Mouse (Mus musculus) leukemia stem cell, adult 10-12 weeks (primary cell): ENCODE measurements around the gene Deaf1. TPM values are rescaled to one million over a fixed set of nuclear protein-coding genes. Genes with fewer than 3 reads are reported as not detected.

Experiments used
- polyA plus RNA-seq: library from polyadenylated mRNA; stranded (reverse); fragments of >175 nt; gene quantifications from 2 replicates; pipeline ENCODE4 v1.2.3, GENCODE M21; 2012; ENCODE audit warnings: low replicate concordance

The Deaf1 gene
- 29.1 and 106 TPM in 2 replicates for polyA plus RNA-seq

DNA sequence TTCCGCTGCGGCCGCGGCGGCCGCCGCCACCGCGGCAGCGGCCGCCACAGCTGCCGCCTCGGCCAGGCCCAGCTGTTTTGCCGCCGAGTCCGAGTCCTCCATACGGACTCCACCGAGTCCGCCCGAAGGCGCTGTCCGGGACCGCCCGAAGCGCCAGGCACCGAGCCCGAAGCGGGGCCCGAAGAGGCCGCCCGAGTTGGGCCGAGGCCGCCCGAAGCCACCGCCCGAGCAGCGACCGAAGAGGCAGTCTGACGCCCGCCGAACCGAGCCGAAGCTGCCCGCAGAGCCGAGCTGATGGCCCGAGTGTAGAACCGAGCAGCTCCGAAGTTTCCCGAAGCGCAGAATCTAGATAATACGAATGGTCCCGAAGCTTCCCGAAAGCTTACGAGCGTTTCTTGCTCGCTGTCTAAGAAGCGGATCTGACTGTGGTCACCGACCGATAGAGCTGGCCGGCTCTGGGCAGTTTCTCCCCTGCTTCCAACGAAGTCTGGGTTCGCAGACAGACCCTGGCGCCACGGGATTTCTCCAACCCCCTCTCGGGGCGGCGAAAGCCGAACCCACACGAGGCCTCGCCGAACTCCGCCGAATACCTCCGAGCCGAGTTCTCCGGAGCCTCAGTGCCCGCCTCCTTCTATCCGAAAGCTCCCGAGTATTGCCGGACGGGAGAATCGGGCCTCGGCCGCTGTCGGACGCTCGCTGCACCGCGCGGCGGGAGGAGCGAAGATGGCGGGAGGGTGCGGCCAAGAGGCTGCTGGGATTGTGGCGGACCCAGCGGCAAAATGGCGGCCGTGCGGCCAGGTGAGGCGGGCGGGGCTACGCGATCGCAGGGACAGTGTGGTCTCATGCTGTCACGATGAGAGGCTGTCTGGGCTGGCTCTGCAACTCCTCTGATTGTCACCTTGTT is at the start of gene Deaf1, which contains the start of gene Tmem80:
Deaf1 (minus strand) TSS at position 222 of the 904 bp plus-strand sequence.
Tmem80 (plus strand) TSS at position 271 of the 904 bp plus-strand sequence.

DNA sequence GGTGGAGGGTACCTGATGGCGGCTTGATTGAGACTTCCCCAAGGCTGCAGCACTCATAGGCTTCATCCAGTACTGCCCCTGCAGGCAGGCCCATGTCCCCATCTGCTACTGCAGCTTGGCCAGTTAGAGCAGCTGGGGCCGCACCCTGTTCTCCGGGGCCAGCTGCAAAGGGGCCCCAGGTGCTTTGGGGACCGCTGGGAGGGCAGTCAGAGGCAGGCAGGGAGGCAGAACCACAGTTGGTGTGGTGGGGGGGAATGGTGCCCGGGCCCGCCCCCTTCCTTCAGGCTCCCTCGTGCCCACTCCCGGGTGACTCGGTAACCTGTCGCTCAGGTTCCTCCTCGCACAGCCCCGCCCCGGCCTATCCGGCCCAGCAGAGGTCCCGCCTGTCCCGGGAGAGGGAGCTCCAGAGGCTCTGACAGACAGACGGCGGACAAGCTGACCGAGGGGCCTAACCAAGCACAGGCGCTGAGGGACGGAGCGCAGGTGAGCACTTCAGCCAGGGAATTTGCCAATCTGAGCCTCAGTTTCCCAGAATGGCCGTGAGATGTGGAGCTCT is 11.2 kb upstream of the Deaf1 start, which contains the start of gene Eps8l2:
Eps8l2 (plus strand) TSS at position 305 of the 556 bp plus-strand sequence.

DNA sequence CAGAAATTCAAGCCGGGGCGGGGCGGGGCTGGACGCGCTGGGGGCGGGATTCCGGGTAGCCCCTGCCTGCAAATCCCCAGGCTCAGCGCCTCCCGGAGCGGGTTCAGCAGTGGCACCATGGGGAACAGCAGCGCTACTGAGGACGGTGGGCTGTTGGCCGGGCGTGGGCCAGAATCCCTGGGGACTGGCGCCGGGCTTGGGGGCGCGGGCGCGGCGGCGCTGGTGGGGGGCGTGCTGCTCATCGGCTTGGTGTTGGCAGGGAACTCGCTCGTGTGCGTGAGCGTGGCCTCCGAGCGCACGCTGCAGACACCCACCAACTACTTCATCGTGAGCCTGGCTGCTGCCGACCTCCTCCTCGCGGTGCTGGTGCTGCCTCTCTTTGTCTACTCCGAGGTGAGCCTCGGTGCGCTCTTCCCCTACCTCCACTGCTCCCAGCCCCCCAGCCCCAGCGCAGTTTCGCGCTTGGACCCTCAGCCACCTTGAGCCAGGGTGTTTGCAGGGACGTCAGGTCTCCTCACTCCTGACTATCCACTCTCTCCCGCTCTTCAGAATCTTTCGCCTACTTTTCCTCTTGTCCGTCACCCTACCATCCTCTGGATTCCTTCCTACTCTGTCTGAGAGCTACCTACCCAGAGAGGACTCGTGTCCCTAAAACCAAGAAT is 35.4 kb downstream of the Deaf1 start, which contains the start of gene Drd4:
Drd4 (plus strand) TSS at position 86 of the 662 bp plus-strand sequence.

DNA sequence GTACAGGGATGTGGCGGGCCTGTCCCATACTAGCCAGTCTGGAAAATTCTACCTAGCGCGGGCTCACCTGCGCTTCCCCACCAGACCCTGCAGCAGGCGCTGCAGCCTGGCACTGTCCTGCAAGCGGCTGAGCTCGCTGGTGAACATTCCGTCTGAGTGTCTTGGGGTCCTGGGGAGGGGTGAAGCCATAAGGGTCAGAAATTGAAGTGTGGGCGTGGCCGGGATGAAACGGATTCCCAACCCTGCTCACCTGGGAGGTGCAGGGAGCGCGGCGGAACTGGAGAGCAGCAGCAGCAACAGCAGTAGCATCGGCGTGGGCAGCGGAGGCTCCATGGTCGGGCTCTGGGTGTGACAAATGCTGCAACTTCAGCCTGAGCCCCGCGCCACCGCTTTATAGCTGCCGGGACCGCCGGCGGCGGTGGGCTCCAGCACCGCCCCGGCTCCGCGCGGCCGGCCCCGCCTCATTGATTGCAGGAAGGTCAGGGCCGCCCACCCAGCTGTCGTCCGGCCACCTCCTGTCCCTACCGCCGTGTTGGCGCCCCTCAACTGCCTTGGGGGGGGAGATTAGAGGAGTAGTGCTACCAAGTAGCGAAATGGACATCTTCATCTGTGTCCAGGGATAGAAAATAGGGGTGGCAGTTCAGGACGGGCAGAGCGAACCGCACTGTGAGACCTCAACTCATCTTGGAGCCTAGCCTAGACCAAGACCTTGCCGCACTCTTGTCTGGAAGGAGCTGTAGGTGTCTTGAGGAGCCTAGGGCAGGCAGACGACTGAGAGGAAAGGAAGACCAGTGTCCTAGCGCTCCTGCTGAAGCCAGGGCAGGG is 48.5 kb downstream of the Deaf1 start, which contains the start of gene Sct:
Sct (minus strand) TSS at position 368 of the 825 bp plus-strand sequence.

GRCm38 (mm10) chr7:141276546-141276945 is 50.9 kb downstream of the Deaf1 start, which contains the start of gene Cdhr5:
Gene Cdhr5 (minus strand): TSS chr7:141276786.

GRCm38 (mm10) chr7:141265739-141266561 is 61.5 kb downstream of the Deaf1 start, which contains the start of gene Irf7:
Gene Irf7 (minus strand): TSS chr7:141266481.

Other genes with a start within 250 kb of the Deaf1 start
- gene Pkp3, start 249.5 kb downstream of the Deaf1 start, polyA plus RNA-seq = 5.0 and 6.6 TPM in 2 replicates
- gene Sigirr, start 227.1 kb downstream of the Deaf1 start, polyA plus RNA-seq = 10.6 and 20.3 TPM in 2 replicates
- 0.30 TPM in 1 of 2 replicates, not detected in the other for gene Ano9, start 209.9 kb downstream of the Deaf1 start, polyA plus RNA-seq
- 172 and 234 TPM in 2 replicates for gene Ptdss2, start 205.3 kb downstream of the Deaf1 start, polyA plus RNA-seq
- gene Rnh1, start 154.8 kb downstream of the Deaf1 start, polyA plus RNA-seq = 4.4 and 23.6 TPM in 2 replicates
- 58.5 and 63.6 TPM in 2 replicates for gene Hras, start 133.7 kb downstream of the Deaf1 start, polyA plus RNA-seq
- 9.6 and 9.7 TPM in 2 replicates for gene Lrrc56, start 133.5 kb downstream of the Deaf1 start, polyA plus RNA-seq
- gene Lmntd2, start 113.6 kb downstream of the Deaf1 start, polyA plus RNA-seq = 0.97 and 1.5 TPM in 2 replicates
- 8.4 and 16.5 TPM in 2 replicates for gene Rassf7, start 111.8 kb downstream of the Deaf1 start, polyA plus RNA-seq
- gene Phrf1, start 98.9 kb downstream of the Deaf1 start, polyA plus RNA-seq = 105 and 162 TPM in 2 replicates
- gene Irf7, start 61.2 kb downstream of the Deaf1 start, polyA plus RNA-seq = 194 and 421 TPM in 2 replicates
- gene Cdhr5, start 50.9 kb downstream of the Deaf1 start, polyA plus RNA-seq = 0.24 TPM in 1 of 2 replicates, not detected in the other
- gene Sct, start 48.6 kb downstream of the Deaf1 start, polyA plus RNA-seq = not detected in 2 replicates
- gene Drd4, start 35.7 kb downstream of the Deaf1 start, polyA plus RNA-seq = 0.06 TPM in 1 of 2 replicates, not detected in the other
- gene Tmem80, start within 50 bp of the Deaf1 start, polyA plus RNA-seq = 17.9 and 21.6 TPM in 2 replicates
- 0.36 TPM in 1 of 2 replicates, not detected in the other for gene Eps8l2, start 11.2 kb upstream of the Deaf1 start, polyA plus RNA-seq
- gene Taldo1, start 64.5 kb upstream of the Deaf1 start, polyA plus RNA-seq = 29.0 and 438 TPM in 2 replicates
- gene Gatd1, start 86.4 kb upstream of the Deaf1 start, polyA plus RNA-seq = 2.8 and 7.8 TPM in 2 replicates
- gene Cend1, start 101.8 kb upstream of the Deaf1 start, polyA plus RNA-seq = not detected in 2 replicates
- 134 and 136 TPM in 2 replicates for gene Slc25a22, start 110.2 kb upstream of the Deaf1 start, polyA plus RNA-seq
- 42.8 and 151 TPM in 2 replicates for gene Pidd1, start 116.3 kb upstream of the Deaf1 start, polyA plus RNA-seq
- gene Rplp2, start 119.7 kb upstream of the Deaf1 start, polyA plus RNA-seq = 3,626 and 4,022 TPM in 2 replicates
- 71.6 and 106 TPM in 2 replicates for gene Pnpla2, start 127.5 kb upstream of the Deaf1 start, polyA plus RNA-seq
- gene Cracr2b, start 133.4 kb upstream of the Deaf1 start, polyA plus RNA-seq = 3.5 and 4.4 TPM in 2 replicates
- 5.2 and 25.9 TPM in 2 replicates for gene Cd151, start 139.7 kb upstream of the Deaf1 start, polyA plus RNA-seq
- 27.0 and 49.9 TPM in 2 replicates for gene Polr2l, start 147.4 kb upstream of the Deaf1 start, polyA plus RNA-seq
- gene Tspan4, start 147.6 kb upstream of the Deaf1 start, polyA plus RNA-seq = 12.0 and 26.3 TPM in 2 replicates
- gene Chid1, start 212.2 kb upstream of the Deaf1 start, polyA plus RNA-seq = 27.1 and 31.5 TPM in 2 replicates
- 36.3 and 76.7 TPM in 2 replicates for gene Ap2a2, start 234.5 kb upstream of the Deaf1 start, polyA plus RNA-seq